In the genomic region with DNA sequence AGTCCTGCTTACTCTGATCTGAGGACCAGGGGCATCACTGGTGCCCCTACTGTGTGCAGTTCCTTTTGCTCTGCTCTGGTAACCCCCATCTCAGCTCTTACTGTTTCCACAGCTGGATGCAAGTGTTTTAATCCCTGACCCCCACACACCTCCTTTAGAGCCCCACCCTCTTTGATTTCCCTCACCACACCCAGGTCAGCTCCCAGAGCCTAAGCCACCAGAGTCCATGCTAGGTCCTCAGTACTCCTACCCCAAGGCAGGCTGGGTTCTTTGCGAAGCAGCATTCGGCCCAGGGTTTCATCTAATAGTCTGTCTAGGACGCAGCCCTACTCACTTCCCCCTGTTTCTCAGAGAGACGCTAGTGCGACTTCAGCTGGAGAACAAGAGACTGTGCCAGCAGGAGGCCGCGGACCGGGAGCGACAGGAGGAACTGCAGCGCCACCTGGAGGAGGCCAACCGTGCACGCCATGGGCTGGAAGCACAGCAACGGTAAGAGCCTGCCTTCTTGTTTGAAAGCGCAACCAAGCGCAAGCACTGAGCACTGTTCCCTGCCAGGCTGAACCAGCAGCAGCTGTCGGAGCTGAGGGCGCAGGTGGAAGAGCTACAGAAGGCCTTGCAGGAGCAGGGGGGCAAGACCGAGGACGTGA, we compare ENCODE assay signal across 7 mouse cellular contexts. TPM values are rescaled to one million over a fixed set of nuclear protein-coding genes. Genes with fewer than 3 reads are reported as not detected.
A peak's percentile ranks its signal among the peaks of the same experiment; 100 is the strongest.
DNase-seq lines count a peak whose midpoint lies in the region; ATAC-seq and TF ChIP-seq lines count a peak whose summit lies in the region.

No protein-coding gene starts in this region.

- H3K9me3 ChIP-seq in hindbrain, postnatal 0 days (ENCODE audit: low read length) = no peaks in the 10 kb centered on the region

- H3K4me3 ChIP-seq in gastrocnemius, adult 2 months = peak overlapping the region; percentile 47
- no peak overlapping the region for H3K4me3 ChIP-seq in hindbrain, postnatal 0 days (ENCODE audit: low read length)

- H3K9ac ChIP-seq in hindbrain, postnatal 0 days (replicated peaks; ENCODE audit: low read length) = peak overlapping the region; percentile 38; the same call in 1 of the 2 replicates

- intact Hi-C loops in gastrocnemius, adult 2 months (cut with DNase I) = no loop called here
- intact Hi-C loops in left cerebral cortex, postnatal 14 days (cut with DNase I) = no loop called here

- peak; percentile 97 for TF ChIP-seq CTCF in gastrocnemius, adult 2 months (IDR thresholded peaks at IDR 0.05)
- peak; percentile 95 for TF ChIP-seq CTCF in hindbrain, postnatal 0 days (IDR thresholded peaks at IDR 0.05; ENCODE audit: low read depth)

- 4% methylated on average over 19 of the region's 19 CpGs for WGBS in hindbrain, postnatal 0 days

- peaks cover 3% of the 10 kb centered on the region; the same call in 1 of the 2 replicates for H3K36me3 ChIP-seq in hindbrain, postnatal 0 days (ENCODE audit: insufficient read depth, low read length)

- peak overlapping the region; percentile 37 for H3K4me2 ChIP-seq in hindbrain, postnatal 0 days (ENCODE audit: low read depth, low read length)

- ATAC-seq in activated CD4-positive, CD25-positive, alpha-beta regulatory T cell, adult 4 months = peak; percentile 97
- ATAC-seq in hindbrain, postnatal 0 days = peak; percentile 86

- H3K4me1 ChIP-seq in hindbrain, postnatal 0 days (ENCODE audit: insufficient read depth, low read length) = peaks cover 6% of the 10 kb centered on the region; the same call in 1 of the 2 replicates

- DNase-seq in cerebellum, postnatal 4 days (ENCODE audit: low spot score in 2 of 2) = peak; percentile 80 to 91
- peak; percentile 94 for DNase-seq in gastrocnemius, adult 2 months
- peak; percentile 93 for DNase-seq in hindbrain, postnatal 0 days (ENCODE audit: low spot score)
- DNase-seq in left cerebral cortex, postnatal 14 days (ENCODE audit: low spot score in 2 of 2) = peak; percentile 95
- DNase-seq in mesoderm, embryonic 11.5 days (ENCODE audit: low read depth, low spot score) = peak; percentile 91
- peak; percentile 83 for DNase-seq in skeletal muscle tissue, adult 2 months (ENCODE audit: low read depth, low spot score)

- H3K27ac ChIP-seq in gastrocnemius, adult 2 months = peak overlapping the region; percentile 39; the same call in 1 of the 2 replicates
- H3K27ac ChIP-seq in hindbrain, postnatal 0 days = 0 out of 2 replicates have a peak overlapping the region, but pooled peaks have one; percentile 11

- H3K27me3 ChIP-seq in hindbrain, postnatal 0 days (ENCODE audit: insufficient read depth, low read length) = no peaks in the 10 kb centered on the region

RNA-seq across cellular contexts. Expression of gene Hook2, which starts 7.4 kb away (rescaled TPM):
- polyA plus RNA-seq in activated CD4-positive, CD25-positive, alpha-beta regulatory T cell, adult 4 months (2017; shearing (Covaris generic)) = 1 to 10 TPM; 2.6 to 3.0 TPM
- 1 to 10 TPM; 1.4 to 2.0 TPM for total RNA-seq in gastrocnemius, adult 2 months (2021)
- total RNA-seq in hindbrain, postnatal 0 days (2014; rRNA removed) = 18.9 and 19.0 TPM in 2 replicates
- polyA plus RNA-seq in hindbrain, postnatal 0 days (2015; fragmentation: Nextera tagmentation; extraction: Ambion mirVana) = 29.7 and 33.4 TPM in 2 replicates
- 1 to 10 TPM; 7.5 to 8.1 TPM for total RNA-seq in left cerebral cortex, postnatal 14 days (2021)

RNA-seq across cellular contexts. Expression of gene Best2, which starts 16.6 kb away (rescaled TPM):
- not detected for polyA plus RNA-seq in activated CD4-positive, CD25-positive, alpha-beta regulatory T cell, adult 4 months (2017; shearing (Covaris generic))
- total RNA-seq in gastrocnemius, adult 2 months (2021) = not detected
- total RNA-seq in hindbrain, postnatal 0 days (2014; rRNA removed) = not detected in 2 replicates
- 0.09 and 0.26 TPM in 2 replicates for polyA plus RNA-seq in hindbrain, postnatal 0 days (2015; fragmentation: Nextera tagmentation; extraction: Ambion mirVana)
- total RNA-seq in left cerebral cortex, postnatal 14 days (2021) = not detected

RNA-seq across cellular contexts. Expression of gene Junb, which starts 19.3 kb away (rescaled TPM):
- polyA plus RNA-seq in activated CD4-positive, CD25-positive, alpha-beta regulatory T cell, adult 4 months (2017; shearing (Covaris generic)) = 10 to 100 TPM; 28.9 to 30.5 TPM
- 10 to 100 TPM in 1 of 2 experiments, 1 to 10 TPM in 1; 5.7 to 10.1 TPM for total RNA-seq in gastrocnemius, adult 2 months (2021)
- 16.9 and 17.8 TPM in 2 replicates for total RNA-seq in hindbrain, postnatal 0 days (2014; rRNA removed)
- polyA plus RNA-seq in hindbrain, postnatal 0 days (2015; fragmentation: Nextera tagmentation; extraction: Ambion mirVana) = 6.3 and 7.9 TPM in 2 replicates
- total RNA-seq in left cerebral cortex, postnatal 14 days (2021) = 10 to 100 TPM; 51.5 to 65.4 TPM

RNA-seq across cellular contexts. Expression of gene Asna1, which starts 27.3 kb away (rescaled TPM):
- polyA plus RNA-seq in activated CD4-positive, CD25-positive, alpha-beta regulatory T cell, adult 4 months (2017; shearing (Covaris generic)) = 10 to 100 TPM; 55.6 to 98.1 TPM
- total RNA-seq in gastrocnemius, adult 2 months (2021) = 10 to 100 TPM; 50.6 to 58.0 TPM
- total RNA-seq in hindbrain, postnatal 0 days (2014; rRNA removed) = 165 and 172 TPM in 2 replicates
- 149 and 150 TPM in 2 replicates for polyA plus RNA-seq in hindbrain, postnatal 0 days (2015; fragmentation: Nextera tagmentation; extraction: Ambion mirVana)
- total RNA-seq in left cerebral cortex, postnatal 14 days (2021) = 100 to 1,000 TPM; 116 to 117 TPM

RNA-seq across cellular contexts. Expression of gene Rnaseh2a, which starts 28.2 kb away (rescaled TPM):
- polyA plus RNA-seq in activated CD4-positive, CD25-positive, alpha-beta regulatory T cell, adult 4 months (2017; shearing (Covaris generic)) = 10 to 100 TPM; 68.9 to 91.0 TPM
- 10 to 100 TPM; 22.1 to 25.9 TPM for total RNA-seq in gastrocnemius, adult 2 months (2021)
- total RNA-seq in hindbrain, postnatal 0 days (2014; rRNA removed) = 37.3 and 45.9 TPM in 2 replicates
- 59.0 and 59.7 TPM in 2 replicates for polyA plus RNA-seq in hindbrain, postnatal 0 days (2015; fragmentation: Nextera tagmentation; extraction: Ambion mirVana)
- 10 to 100 TPM; 38.1 to 52.0 TPM for total RNA-seq in left cerebral cortex, postnatal 14 days (2021)
